Mouse (Mus musculus) right cerebral cortex, postnatal 4 days (tissue): ENCODE results near the gene Nhlrc4.

Experiments used
- DNase-seq: peaks from one replicate; pipeline ENCODE4 v3.0.0-alpha.2; 2022

Gene Nhlrc4

DNA sequence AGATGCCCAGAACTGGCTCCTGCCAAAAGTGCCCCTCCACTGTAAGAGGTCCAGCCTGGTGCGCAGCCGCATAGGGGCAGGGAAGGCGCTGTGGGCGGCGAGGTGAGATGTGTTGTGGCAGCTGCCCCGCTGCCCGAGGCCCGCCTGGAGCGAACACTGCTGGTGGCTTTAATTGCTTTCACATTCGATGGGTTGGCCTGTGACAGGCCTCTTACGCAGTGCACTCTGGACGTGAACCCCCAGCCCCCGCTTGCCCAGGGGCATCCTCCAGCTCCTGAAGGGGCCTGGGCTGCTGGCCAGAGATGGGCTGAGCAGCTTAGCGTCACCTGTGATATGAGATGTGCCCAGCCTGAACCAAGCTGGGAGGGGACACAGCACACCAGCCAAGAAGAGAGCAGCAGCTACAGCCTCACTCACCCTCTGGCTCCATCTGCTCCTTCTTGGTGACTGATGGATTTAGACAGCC, 12.9 kb upstream of the Nhlrc4 start:
- DNase-seq, result no peak

DNA sequence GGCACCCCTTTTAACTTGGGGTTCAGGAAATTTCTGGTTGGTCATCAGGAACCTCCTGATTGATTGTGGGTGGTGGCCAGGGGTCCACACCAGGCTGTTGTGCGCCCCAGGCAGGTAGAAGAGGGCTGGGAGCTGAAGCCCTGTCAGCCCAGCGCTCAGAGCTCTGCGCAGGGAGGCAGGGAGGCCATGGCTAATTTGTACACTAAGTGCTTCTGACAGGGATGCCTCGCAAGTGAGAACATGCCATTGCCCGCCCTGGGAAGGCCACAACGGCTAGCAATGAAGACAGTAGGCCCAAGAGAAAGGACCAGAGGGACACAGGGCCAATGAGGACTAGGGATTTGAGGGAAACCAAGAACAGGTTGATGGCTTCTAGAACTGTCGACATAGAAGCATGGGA, 11.9 kb upstream of the Nhlrc4 start:
- DNase-seq, result no peak

DNA sequence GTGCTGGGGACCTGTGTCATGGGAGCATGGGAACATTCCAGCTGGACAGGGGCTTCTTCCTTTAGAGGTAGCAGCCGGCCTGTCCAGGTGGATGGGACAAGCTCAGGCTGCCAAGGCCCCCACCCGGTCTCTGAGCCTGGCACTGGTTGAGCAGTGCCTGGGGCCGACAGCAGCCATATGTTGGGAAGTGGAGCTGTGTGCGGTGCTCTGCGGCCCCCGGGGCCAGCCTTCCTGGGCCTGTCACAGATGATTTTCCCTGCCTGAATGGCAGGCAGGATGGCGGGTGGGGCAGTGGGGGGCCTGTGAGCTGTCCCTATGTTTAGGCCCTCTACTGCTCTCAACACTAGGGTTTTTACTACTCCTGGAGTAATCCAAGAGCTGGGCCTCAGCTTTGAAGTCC, 11.4 kb upstream of the Nhlrc4 start:
- DNase-seq, result no peak

DNA sequence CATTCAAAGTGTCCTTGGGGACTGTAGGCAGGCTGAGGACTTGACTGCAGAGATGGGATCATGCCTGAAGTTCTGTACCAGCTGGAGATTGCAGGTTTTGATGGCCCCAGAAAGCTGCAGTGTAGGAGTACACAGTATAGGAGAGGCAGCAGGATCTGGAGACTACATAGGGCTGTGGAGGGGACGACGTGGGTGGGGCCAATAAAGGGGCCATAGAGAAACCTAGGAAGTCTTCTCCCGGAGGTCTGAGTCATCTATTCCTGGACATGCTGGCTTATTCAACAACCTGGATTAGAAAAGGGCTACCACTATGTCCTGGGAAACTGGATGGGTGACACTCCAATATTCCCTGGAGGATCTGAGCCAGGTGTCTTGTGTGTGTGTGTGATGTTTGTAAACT, 11.0 kb upstream of the Nhlrc4 start:
- no peak for DNase-seq

DNA sequence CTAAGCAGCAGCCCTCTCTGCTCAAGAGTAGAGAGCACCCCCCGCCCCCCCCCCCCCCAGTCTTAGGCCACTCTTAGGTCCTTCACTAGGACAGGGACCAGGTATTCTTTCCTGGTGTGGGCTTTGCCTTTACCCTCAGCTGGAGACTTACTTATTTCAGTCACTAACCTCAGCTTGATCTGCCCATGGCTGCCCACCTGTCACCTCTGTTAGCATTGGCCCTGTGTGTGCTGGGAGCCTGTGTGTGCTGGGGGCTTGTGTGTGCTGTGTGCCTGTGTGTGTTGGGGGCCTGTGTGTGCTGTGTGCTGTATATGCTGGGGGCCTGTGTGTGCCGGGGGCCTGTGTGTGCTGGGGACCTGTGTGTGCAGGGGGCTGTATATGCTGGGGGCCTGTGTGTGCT, 9.9 kb upstream of the Nhlrc4 start:
- DNase-seq, result no peak

DNA sequence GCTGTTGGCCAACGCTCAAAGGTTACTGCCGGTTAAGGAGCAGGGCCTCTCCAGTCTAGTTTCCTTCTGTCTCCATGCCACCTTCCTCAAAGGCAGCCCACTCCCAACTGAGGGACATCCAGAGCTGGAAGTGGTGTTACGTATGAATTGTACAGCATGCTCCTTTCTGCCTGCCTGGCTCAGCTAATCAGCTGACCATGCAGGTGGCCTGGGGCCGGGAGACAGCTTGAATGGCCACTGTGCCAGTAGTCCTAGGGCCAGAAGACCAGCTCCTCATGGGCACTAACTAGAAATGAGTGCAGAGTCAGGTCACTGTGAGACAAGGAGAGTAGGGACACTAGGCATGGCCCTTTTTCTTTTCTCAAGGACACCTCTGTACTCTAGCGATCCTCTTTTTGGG, 8.4 kb upstream of the Nhlrc4 start:
- no peak for DNase-seq

DNA sequence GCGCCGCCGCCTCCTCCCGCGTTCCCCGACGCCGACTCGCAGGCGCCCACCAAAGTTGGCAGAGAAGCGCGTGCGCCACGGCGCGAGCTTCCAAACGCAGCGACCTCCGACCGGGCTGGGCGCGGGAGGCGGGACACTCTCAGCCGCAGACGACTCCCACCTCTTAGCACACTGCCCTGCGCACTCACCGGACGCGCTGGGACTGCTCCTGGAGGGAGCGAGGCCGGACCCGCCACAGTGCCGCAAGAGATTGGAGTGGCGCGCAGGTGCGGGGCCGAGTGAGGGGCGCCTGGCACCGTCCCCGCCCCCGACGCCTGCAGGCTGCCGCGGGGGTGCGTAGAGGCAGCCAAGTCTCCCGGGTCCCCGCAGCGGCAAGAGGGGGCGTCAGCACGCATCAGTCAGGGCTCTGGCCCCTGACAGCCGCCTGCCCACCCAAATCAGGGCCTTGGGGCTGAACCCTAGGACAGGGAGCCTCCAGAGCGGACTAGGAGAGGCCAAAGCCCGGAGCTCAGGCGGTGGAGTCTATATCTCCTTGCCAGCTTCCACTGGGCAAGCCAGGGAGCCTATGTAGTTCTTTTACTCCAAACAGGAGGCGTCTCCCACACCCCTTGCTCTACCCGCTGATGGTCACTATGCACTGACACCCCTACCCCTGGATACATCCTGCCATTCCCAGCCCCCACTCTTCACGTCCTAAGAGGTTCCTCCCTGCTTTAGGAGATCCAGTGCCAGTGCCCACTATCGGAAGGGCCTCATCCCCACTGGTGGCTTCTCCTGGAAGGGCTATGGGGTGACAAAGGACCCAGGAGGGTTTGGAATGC, 7.3 kb upstream of the Nhlrc4 start, which contains the start of gene A930017K11Rik:
Gene A930017K11Rik (minus strand): TSS at position 763 of the 821 bp plus-strand sequence.
- no peak for DNase-seq

DNA sequence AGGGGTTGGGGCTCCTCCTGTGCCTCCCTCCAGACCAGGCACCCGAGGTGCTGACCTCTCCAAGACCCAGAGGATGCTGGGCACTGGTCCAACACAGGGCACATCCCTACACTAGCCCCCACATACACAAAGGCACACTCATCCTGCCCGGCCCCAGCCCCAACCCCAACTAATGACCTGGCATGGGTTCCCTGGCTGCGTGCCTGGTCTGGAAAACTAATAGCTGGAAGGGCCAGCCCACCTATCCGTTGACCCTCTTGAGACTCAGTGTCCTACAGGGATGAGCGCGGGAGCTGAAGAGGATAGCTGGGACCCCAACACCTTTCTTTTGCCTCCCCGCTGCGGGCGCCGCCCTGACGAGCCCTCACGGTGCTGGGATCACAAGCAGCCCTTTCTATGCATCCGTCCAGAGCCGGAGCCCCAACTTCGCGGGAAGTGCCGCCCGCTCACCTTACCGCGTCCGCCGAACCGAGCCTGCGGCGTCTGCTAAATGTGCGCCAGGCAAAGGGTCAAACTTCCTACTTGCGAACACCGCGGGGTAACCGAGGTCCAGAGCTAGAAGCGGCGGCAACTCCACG, 6.6 kb upstream of the Nhlrc4 start:
- DNase-seq, result no peak

DNA sequence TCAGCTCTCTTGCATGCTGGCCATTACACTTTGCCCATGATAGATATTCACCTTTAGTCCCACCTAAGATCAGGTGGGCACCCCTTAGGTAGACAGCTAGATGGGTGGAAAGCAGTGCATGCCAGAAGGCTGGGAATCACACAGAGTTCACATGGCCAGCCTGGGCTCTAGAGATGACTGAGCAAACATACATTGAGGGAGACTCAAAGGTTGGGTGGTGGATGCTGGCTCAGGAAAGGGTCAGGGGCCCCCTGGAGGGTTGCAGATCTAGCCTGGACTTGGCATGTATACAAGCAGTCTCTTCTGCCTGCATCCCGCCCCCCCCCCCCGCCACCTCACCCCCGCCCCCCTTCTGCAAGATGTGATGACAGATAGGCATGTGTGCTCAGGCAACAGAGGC, 5.9 kb upstream of the Nhlrc4 start:
- no peak for DNase-seq

DNA sequence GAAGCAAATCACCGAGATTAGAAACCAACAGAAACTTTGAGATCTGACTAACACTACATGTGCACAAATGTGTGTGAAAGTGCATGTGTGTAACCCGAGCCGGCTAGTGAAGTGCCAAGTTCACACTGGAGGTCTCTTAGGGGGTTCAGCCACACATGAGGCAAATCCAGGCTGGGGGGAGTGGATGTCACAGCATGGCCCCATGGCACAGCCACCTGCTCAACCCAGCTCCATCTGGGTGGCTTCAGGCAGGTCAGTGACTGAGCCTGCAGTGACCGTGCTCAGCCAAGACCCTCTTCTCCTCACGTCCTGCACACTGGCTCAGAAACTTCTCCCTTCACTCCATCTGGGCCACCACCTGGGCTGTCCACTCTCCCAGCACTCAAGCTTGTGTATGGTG, 5.2 kb upstream of the Nhlrc4 start:
- DNase-seq, result no peak

DNA sequence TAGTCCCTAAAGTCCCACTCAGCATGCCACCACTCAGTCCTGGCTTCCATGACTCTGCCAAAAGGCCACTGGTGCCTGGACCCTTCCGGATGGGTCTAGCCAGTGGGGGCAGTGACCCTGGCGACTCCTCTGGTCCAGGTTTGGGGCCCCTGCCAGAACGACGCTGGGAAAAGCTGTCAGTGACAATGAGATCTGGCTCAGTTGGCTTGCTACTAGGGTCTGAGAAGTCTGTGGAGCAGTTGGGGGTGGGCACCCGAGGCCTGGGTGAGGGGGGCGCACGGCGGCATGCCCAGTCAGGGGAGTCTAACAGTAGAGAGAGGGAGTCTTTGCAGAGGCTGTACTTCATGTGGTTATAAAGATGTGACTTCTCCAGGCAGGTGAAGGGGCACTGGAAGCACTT, 3.3 kb upstream of the Nhlrc4 start:
- DNase-seq, result no peak

DNA sequence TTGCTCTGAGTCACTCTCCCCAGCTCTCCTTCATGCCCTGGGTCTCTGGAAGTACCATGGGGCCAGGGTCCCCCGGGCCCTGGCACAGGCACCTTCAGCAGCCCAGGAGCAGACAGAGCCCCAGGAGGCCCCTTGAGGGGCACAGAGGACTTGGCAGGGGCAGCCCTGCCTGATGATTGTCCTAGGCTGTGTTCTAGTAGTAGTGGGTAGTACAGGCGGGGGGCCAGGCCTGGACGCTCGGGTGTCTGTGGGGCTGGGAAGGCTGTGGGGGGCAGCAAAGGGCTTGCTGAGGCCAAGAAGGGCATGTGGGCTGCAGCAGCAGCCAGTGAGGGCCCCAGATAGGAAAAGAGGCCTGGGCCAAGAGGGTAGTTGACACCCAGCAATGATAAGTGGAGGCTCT, 2.8 kb upstream of the Nhlrc4 start:
- DNase-seq, result no peak

DNA sequence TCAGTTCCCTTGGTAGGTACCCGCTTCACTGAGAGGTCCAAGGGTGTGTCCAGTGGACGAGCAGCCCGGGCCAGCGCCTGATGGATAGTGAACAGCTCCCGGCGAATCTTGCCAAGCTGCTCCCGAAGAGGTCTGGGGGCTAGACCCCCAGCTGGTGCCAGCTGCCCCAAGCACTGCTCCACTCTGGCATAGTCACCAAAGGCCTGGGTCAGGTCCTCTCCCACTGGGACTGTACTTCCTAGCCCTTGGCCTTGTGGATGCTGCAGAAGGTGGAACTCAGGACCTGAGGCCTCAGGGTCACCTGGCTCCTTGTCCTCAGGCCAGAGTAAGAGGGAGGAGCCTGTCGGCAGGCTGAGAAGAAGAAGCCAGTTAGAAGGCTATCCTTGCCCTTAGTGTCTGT, 2.1 kb upstream of the Nhlrc4 start:
- DNase-seq, result no peak

DNA sequence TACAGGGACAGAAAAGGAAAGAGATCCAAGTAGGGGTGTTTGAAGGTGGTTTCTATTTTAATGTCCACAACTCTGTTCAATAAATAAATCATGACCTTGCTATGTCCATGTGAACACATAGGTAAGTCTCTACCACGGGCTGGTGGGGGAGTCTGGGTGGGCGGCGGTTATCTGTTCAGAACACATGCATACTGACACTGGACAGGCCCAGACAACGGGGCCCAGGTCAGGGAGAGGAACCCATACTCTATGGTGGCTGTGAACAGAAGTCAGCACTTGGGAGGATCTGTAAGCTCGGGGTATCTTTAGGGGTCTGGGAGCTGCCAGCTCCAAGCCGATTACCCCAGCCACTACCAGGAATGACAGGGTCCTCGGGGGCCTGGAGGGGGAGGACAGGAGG, 1.6 kb upstream of the Nhlrc4 start:
- no peak for DNase-seq

DNA sequence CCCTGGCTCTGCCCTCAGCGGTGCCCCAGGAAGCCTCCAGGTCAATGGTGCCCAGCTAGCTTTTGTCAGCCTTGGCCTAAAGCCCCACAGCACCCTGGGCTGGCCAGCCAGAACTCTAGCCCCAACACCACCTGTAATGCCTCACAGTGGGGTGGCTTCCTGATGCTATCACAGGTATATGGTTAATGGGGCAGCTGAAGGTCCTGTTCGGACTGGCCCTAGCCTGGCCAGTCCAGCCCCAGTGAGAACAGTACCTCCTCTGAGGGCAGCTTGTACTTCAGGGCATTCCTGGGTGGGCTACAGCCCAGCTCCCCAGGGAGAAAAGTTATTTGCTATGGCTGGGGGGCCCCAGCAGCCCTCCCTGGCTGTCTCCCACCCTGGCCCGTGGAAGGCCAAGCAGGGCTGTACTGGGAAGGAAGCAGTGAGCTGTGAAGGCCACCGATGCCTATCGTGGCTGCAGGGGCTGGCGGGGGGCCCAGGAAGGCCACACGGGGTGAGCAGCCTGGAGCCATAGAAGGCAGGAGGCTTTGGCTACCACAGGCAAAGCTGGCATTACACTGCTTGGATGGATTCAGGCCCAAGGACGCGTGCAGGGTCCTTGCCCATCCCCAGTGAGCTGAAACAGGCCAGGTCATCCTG, 875 bp upstream of the Nhlrc4 start:
- no peak for DNase-seq

DNA sequence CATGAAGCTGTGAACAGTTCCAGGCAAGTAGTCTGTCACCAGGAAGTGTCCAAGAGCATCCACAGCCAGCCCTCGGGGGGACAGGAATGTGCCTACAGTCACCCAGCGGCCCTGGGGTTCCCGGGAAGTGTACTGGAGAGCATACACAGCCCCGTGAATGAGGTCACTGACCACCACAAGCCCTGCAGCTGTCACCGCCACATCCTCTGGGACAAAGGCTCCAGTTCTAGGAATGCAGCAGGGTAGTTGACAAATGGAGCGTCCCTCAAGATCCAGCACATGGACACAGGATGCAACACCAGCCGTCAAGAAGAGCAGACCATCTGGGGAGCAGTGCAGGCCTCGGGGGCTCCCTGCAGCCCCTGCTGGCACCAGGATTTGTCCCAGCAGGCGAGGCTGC, 992 bp downstream of the Nhlrc4 start:
- no peak for DNase-seq

DNA sequence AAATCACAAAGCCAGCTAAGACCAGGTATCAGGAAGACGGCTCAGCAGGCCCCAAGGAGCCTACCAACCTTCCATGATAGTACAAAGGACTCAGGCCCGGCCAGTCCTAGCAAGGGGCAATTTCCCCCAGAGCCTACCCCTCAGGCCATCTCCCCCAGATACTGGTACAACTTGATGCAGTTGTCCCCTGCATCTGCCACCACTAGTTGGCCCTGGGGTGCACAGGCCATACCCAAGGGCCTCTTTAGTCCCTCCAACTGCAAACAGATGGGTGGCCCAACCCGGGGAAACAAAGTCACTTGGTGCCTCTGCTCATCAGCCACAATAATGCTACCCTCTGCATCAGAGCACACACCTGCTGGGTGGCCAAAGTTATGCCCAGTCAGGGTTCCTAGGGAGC, 1.5 kb downstream of the Nhlrc4 start:
- DNase-seq, result no peak

DNA sequence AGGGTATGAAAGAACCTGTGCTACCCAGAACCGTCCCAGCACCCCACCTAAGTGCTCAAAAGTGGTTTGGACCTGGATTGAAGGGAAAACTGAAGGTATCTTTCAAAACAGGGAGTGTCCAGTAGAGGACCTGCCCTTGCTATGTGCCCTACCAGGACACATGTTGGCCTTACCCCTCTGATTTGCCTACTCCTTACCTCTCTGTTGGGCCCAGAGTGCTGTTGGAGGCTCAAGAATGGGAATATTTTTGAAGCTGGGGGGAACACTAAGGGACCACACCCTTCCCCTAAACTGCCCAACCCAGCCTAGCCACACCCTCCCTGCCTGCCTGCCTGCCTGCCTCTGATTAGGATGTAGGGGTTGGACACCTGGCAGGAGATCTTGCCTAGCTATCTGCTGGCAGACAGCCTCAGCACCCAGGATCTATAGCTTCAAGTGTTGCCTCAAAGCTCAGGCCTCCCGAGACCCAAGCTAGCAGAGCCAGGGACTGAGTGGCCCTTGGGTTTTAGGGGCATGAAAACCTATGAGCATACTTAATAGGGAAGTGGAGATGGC, 2.1 kb downstream of the Nhlrc4 start:
- DNase-seq, result no peak

DNA sequence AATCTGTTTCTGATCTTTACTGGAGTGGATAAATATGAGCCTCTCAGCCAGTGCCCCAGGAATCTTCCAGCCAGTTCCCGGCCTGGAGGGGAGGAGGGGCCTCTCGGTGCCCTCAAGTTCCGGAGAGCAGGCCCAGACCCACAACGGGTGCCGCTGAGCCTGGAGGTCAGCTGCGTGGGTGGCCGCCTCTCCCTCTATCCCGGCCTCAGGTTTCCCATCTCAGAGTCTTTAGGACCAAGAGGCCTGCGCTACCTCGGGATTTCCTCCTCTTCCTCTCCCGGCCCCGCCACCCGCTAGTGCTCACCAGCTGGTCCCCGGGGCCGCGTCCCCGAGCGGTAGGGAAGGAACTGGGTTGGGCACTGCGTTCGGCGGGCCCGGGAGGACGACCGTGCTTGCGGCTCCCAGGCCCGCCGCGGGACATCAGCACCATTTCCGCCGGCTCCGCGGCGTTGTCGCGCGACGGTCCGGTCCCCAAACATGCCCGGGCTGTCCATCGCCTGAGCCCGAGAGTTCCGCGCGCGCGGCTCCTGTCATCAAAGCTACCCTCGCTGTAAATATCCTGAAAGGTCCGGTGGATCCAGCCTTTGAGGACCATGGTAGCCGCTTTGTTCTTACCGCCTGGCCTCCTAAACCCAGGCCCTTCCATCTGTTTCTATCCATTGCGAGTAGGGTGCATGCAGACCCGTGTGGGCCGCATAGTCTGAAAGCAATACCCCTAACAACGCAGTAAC, 3.1 kb downstream of the Nhlrc4 start:
- DNase-seq, result peak; percentile 85

DNA sequence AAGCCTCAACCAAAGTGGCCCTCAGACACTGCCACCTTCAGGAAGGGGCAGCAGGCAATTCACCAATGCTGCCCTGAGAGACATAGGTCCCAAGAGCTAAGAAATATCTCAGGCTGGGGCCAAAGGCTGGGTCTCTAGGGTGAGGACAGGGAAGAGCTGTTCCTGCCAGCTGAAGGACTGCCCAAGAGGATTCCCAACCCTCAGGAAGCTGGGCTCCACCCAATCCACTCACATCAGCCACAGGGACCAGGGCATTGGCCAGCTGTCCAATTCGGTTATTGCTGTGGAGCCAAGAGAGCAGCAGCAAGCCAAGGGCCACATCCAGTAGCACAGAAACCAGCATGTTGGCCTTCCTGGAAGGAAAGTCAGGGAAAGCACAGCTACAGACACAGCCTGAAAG, 10.2 kb downstream of the Nhlrc4 start:
- DNase-seq, result no peak

DNA sequence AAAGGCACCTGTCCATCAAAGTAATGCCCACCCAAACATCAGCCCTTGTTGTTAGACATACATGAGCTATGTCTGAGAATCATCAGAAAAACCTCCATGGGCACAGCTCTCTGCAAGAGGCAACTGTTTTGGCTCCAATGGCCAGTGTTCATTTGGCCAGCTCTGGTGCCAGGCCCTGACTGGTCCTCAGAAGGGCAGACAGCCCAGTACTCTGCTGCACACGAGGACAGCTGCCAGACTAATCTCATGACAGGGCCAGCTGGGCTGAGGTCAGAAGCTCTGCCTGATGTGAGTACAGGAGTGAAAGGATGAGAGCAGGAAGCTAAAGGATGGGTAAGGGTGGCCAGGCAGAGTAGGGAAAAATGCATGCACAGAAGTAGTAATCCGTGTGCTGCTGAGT, 19.4 kb downstream of the Nhlrc4 start:
- DNase-seq, result no peak

DNA sequence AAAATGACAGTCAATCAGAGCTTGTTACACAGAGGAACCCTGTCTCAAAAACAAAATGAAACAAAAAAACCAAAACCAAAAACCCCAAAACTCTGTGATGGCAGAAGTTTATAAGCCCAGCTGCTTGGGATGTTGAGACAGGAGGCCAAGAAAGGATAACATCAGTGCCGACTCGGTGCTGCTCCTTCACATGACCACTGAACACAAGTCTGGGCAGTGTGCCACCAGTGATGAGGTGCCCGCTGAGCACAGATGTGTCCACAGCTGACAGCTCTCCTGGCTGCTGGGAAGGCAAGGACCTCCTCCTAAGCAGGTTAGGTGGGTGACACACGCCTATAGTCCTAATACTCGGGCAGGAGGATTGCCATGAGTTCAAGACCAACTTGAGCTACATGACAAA, 22.6 kb downstream of the Nhlrc4 start:
- DNase-seq, result peak; percentile 23
